7 mouse cellular contexts compared by ENCODE assay signal in genomic region chr2:6220141-6220805, GRCm38 (mm10). TPM values are rescaled to one million over a fixed set of nuclear protein-coding genes. Genes with fewer than 3 reads are reported as not detected.
DNase-seq lines count a peak whose midpoint lies in the region; ATAC-seq lines count a peak whose summit lies in the region.

No protein-coding gene starts in this region.

- peak; percentile 75 for DNase-seq in adipocyte (ENCODE audit: low spot score)
- DNase-seq in cerebellum, postnatal 4 days (ENCODE audit: low spot score in 2 of 2), result peak; percentile 70 to 85
- peak; percentile 23 to 39 for DNase-seq in gastrocnemius, adult 8-10 months (ENCODE audit: low spot score in 2 of 2)
- peak; percentile 87 for DNase-seq in kidney, adult 18-20 months
- DNase-seq in limb, embryonic 10.5 days (ENCODE audit: low spot score), result peak; percentile 64
- peak; percentile 71 to 87 for DNase-seq in spleen, postnatal 10 days (ENCODE audit: low spot score in 2 of 2)

- no peaks in the 10 kb centered on the region for H3K27me3 ChIP-seq in limb, embryonic 10.5 days (ENCODE audit: low read depth, poor library complexity, severe bottlenecking)
- 0 out of 2 replicates have a peak, but pooled peaks cover 3% of the 10 kb centered on the region for H3K27me3 ChIP-seq in midbrain, embryonic 13.5 days

- H3K4me3 ChIP-seq in limb, embryonic 10.5 days, result no peak overlapping the region
- no peak overlapping the region for H3K4me3 ChIP-seq in midbrain, embryonic 13.5 days (replicated peaks)

- no peaks in the 10 kb centered on the region for H3K9me3 ChIP-seq in limb, embryonic 10.5 days (replicated peaks)
- no peaks in the 10 kb centered on the region for H3K9me3 ChIP-seq in midbrain, embryonic 13.5 days

- H3K9ac ChIP-seq in midbrain, embryonic 13.5 days (replicated peaks), result no peak overlapping the region

- H3K4me1 ChIP-seq in limb, embryonic 10.5 days, result no peaks in the 10 kb centered on the region
- no peaks in the 10 kb centered on the region for H3K4me1 ChIP-seq in midbrain, embryonic 13.5 days (replicated peaks)

- H3K4me2 ChIP-seq in midbrain, embryonic 13.5 days (replicated peaks), result no peak overlapping the region

- peak; percentile 82 for ATAC-seq in midbrain, embryonic 13.5 days

- no peak overlapping the region for H3K27ac ChIP-seq in limb, embryonic 10.5 days
- H3K27ac ChIP-seq in midbrain, embryonic 13.5 days, result no peak overlapping the region

- no peaks in the 10 kb centered on the region for H3K36me3 ChIP-seq in limb, embryonic 10.5 days
- H3K36me3 ChIP-seq in midbrain, embryonic 13.5 days, result no peaks in the 10 kb centered on the region

- WGBS in limb, embryonic 10.5 days, result 24% methylated on average over 4 of the region's 4 CpGs
- WGBS in midbrain, embryonic 13.5 days, result 20% methylated on average over 4 of the region's 4 CpGs

RNA-seq across cellular contexts. Expression of gene Echdc3, which starts 7.4 kb away (rescaled TPM):
- 1 to 10 TPM; 4.6 to 6.5 (median 5.7) TPM for total RNA-seq in gastrocnemius, adult 8-10 months (2022)
- 4.0 and 4.2 TPM in 2 replicates for polyA plus RNA-seq in limb, embryonic 10.5 days (2016; fragmentation: Nextera tagmentation; extraction: Ambion mirVana)
- polyA plus RNA-seq in midbrain, embryonic 13.5 days (2015; fragmentation: Nextera tagmentation; extraction: Ambion mirVana), result 1.9 and 2.3 TPM in 2 replicates

Comparison
In these comparisons a context has a peak if more than half of its experiments do, and no peak if none do; other contexts are left out.
1. DNase-seq: peak in every context shown above with its lines; median percentile 87 in kidney, adult 18-20 months; 79 in spleen, postnatal 10 days; 78 in cerebellum, postnatal 4 days; 75 in adipocyte; 64 in limb, embryonic 10.5 days; 31 in gastrocnemius, adult 8-10 months.